Mouse (Mus musculus): ENCODE measurements at regions not wholly inside any gene's neighbourhood (a gene's known extent, or its start where the extent isn't known, plus 50 kb on each side); places are given as distances from the start of the nearest gene placed in this dataset.
A peak's percentile ranks its signal among the peaks of the same experiment; 100 is the strongest.

- no peak for DNase-seq (ENCODE audit: low read depth, low spot score)
Observed at GRCm38 (mm10) chr3:73435241-73435640, 273.0 kb downstream of the Bche start.

- no peak for DNase-seq (ENCODE audit: low read depth, low spot score)
Observed at GRCm38 (mm10) chr3:73434331-73434730, 273.9 kb downstream of the Bche start.

GRCm38 (mm10) chr3:73409929-73410522 is 298.2 kb downstream of the Bche start:
- DNase-seq (ENCODE audit: low read depth, low spot score): no peak

- DNase-seq (ENCODE audit: low read depth, low spot score): no peak
Observed at GRCm38 (mm10) chr3:73401395-73401794, 306.8 kb downstream of the Bche start.

GRCm38 (mm10) chr3:73395808-73396207 is 312.4 kb downstream of the Bche start:
- no peak for DNase-seq (ENCODE audit: low read depth, low spot score)

GRCm38 (mm10) chr3:73389722-73390651 is 318.2 kb downstream of the Bche start:
- DNase-seq (ENCODE audit: low read depth, low spot score): no peak

- no peak for DNase-seq (ENCODE audit: low read depth, low spot score)
Observed at GRCm38 (mm10) chr3:73354861-73355496, 297.4 kb upstream of the Slitrk3 start.

- DNase-seq (ENCODE audit: low read depth, low spot score): no peak
Observed at GRCm38 (mm10) chr3:73343199-73343598, 285.6 kb upstream of the Slitrk3 start.

- DNase-seq (ENCODE audit: low read depth, low spot score): no peak
Observed at GRCm38 (mm10) chr3:73339730-73340129, 282.1 kb upstream of the Slitrk3 start.

- peak; percentile 3 for DNase-seq (ENCODE audit: low read depth, low spot score)
Observed at GRCm38 (mm10) chr3:73323214-73323613, 265.6 kb upstream of the Slitrk3 start.
